Mouse (Mus musculus) liver, postnatal 0 days (tissue): ENCODE results near the gene 9130019O22Rik.

Experiments used
- CTCF ChIP-seq: sonication (generic); IDR thresholded peaks from 2 replicates; pipeline ENCODE4 v1.5.1; 2016; ENCODE audit warnings: antibody characterized with exemption, low read depth
- EP300 ChIP-seq: IDR thresholded peaks from 2 replicates; pipeline ENCODE4 v1.6.1; 2016; ENCODE audit warnings: antibody characterized with exemption, low read depth, mild to moderate bottlenecking

DNA sequence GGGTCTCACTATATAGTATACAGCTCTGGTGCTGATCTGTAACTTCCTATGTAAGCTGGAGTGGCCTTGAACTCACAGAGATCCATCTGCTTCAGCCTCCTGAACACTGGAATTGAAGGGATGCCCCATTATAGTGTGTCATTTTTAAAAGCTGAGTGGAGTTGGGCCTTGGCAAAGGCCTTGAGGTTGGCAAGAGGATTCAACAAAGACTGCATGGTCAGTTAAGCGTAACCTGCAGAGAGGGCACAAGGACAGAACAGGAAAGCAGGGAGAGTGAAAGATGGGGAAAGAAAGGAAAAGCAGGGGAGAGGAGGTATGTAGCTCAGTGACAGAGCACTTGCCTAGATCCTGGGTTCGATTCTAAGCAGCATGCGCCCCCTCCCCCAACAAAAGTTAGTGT is 38.3 kb upstream of the 9130019O22Rik start:
- TF ChIP-seq CTCF = no peak
- no peak for TF ChIP-seq EP300
